ENCODE assay signal across 18 mouse cellular contexts in genomic region chr13:34973770-34974169, GRCm38 (mm10). TPM values are rescaled to one million over a fixed set of nuclear protein-coding genes. Genes with fewer than 3 reads are reported as not detected.
A peak's percentile ranks its signal among the peaks of the same experiment; 100 is the strongest.
DNase-seq lines count a peak whose midpoint lies in the region; ATAC-seq and TF ChIP-seq lines count a peak whose summit lies in the region.
"Had no signal": no experiment of that assay in that cellular context is flagged by ENCODE, and none has a peak within 500 bp of the region (broad histone marks: within the 10 kb centered on the region; RNA-seq: fewer than 3 reads in every experiment).

No protein-coding gene starts in this region.

- no peak for TF ChIP-seq EP300 in stomach, postnatal 0 days (optimal IDR thresholded peaks at IDR 0.05)

- no peak overlapping the region for H3K9ac ChIP-seq in intestine, postnatal 0 days (ENCODE audit: low read depth, low read length)
- H3K9ac ChIP-seq in intestine, embryonic 15.5 days, result no peak overlapping the region
- H3K9ac ChIP-seq in stomach, postnatal 0 days (ENCODE audit: low read length), result no peak overlapping the region
- no peak overlapping the region for H3K9ac ChIP-seq in forebrain, embryonic 15.5 days (replicated peaks)
- H3K9ac ChIP-seq: heart, embryonic 15.5 days; midbrain, embryonic 15.5 days; neural tube, embryonic 13.5 days had no signal

- H3K9me3 ChIP-seq in intestine, postnatal 0 days (ENCODE audit: control insufficient read depth), result no peaks in the 10 kb centered on the region
- H3K9me3 ChIP-seq in intestine, embryonic 15.5 days, result no peaks in the 10 kb centered on the region
- no peaks in the 10 kb centered on the region for H3K9me3 ChIP-seq in stomach, postnatal 0 days (ENCODE audit: control insufficient read depth, low read length)
- H3K9me3 ChIP-seq in forebrain, embryonic 15.5 days, result no peaks in the 10 kb centered on the region
- H3K9me3 ChIP-seq: G1E; heart, embryonic 15.5 days; midbrain, embryonic 15.5 days; neural tube, embryonic 13.5 days had no signal

- no peaks in the 10 kb centered on the region for H3K27me3 ChIP-seq in intestine, postnatal 0 days (replicated peaks; ENCODE audit: control insufficient read depth, insufficient read depth, low read length)
- no peaks in the 10 kb centered on the region for H3K27me3 ChIP-seq in intestine, embryonic 15.5 days (replicated peaks)
- no peaks in the 10 kb centered on the region for H3K27me3 ChIP-seq in thymus, adult 2 months (ENCODE audit: control insufficient read depth, insufficient read depth, low read length)
- no peaks in the 10 kb centered on the region for H3K27me3 ChIP-seq in stomach, postnatal 0 days (ENCODE audit: control insufficient read depth, insufficient read depth, low read length)
- H3K27me3 ChIP-seq in forebrain, embryonic 15.5 days, result no peaks in the 10 kb centered on the region
- H3K27me3 ChIP-seq: heart, embryonic 15.5 days; midbrain, embryonic 15.5 days; neural tube, embryonic 13.5 days had no signal

- DNase-seq in thymus, postnatal 4 days, result peak; percentile 25
- DNase-seq in thymus, adult 2 months, result no peak
- peak; percentile 29 for DNase-seq in c-Kit-positive CD71-positive TER-119-negative erythroid progenitor cells, embryonic 14.5 days (ENCODE audit: low read depth)
- DNase-seq in stomach, postnatal 0 days (ENCODE audit: low spot score), result no peak
- DNase-seq in cerebellum, postnatal 36 days, result no peak
- DNase-seq: adrenal gland, adult 8-10 months; gastrocnemius, postnatal 14 days; right cerebral cortex, adult 18-20 months had no signal

- peaks cover 21% of the 10 kb centered on the region for H3K36me3 ChIP-seq in intestine, postnatal 0 days (ENCODE audit: control insufficient read depth, insufficient read depth)
- H3K36me3 ChIP-seq in intestine, embryonic 15.5 days, result peaks cover 15% of the 10 kb centered on the region
- peaks cover 20% of the 10 kb centered on the region for H3K36me3 ChIP-seq in thymus, adult 2 months (ENCODE audit: control insufficient read depth, insufficient read depth, low read length)
- peaks cover 12% of the 10 kb centered on the region for H3K36me3 ChIP-seq in stomach, postnatal 0 days (ENCODE audit: control insufficient read depth, insufficient read depth, low read length)
- peaks cover 23% of the 10 kb centered on the region for H3K36me3 ChIP-seq in forebrain, embryonic 15.5 days

- no peaks in the 10 kb centered on the region for H3K4me1 ChIP-seq in intestine, postnatal 0 days (replicated peaks; ENCODE audit: control insufficient read depth, insufficient read depth, low read length)
- H3K4me1 ChIP-seq in intestine, embryonic 15.5 days (replicated peaks), result no peaks in the 10 kb centered on the region
- no peaks in the 10 kb centered on the region for H3K4me1 ChIP-seq in thymus, adult 2 months (replicated peaks; ENCODE audit: control insufficient read depth, insufficient read depth, low read length)
- no peaks in the 10 kb centered on the region for H3K4me1 ChIP-seq in stomach, postnatal 0 days (replicated peaks; ENCODE audit: control insufficient read depth, insufficient read depth)
- H3K4me1 ChIP-seq in forebrain, embryonic 15.5 days, result no peaks in the 10 kb centered on the region
- H3K4me1 ChIP-seq: heart, embryonic 15.5 days; midbrain, embryonic 15.5 days; neural tube, embryonic 13.5 days had no signal

- H3K4me2 ChIP-seq in intestine, postnatal 0 days (replicated peaks; ENCODE audit: low read depth), result no peak overlapping the region
- no peak overlapping the region for H3K4me2 ChIP-seq in intestine, embryonic 15.5 days (replicated peaks)
- no peak overlapping the region for H3K4me2 ChIP-seq in stomach, postnatal 0 days (replicated peaks; ENCODE audit: low read depth)
- no peak overlapping the region for H3K4me2 ChIP-seq in forebrain, embryonic 15.5 days (replicated peaks)
- H3K4me2 ChIP-seq: heart, embryonic 15.5 days; midbrain, embryonic 15.5 days; neural tube, embryonic 13.5 days had no signal

- ATAC-seq in intestine, postnatal 0 days, result no peak
- ATAC-seq in intestine, embryonic 15.5 days, result no peak
- ATAC-seq in stomach, postnatal 0 days (ENCODE audit: low FRiP score, low TSS enrichment), result no peak
- no peak for ATAC-seq in forebrain, embryonic 15.5 days (replicated peaks)
- ATAC-seq: midbrain, embryonic 15.5 days had no signal

- 29% methylated on average over 1 of the region's 1 CpGs for WGBS in intestine, postnatal 0 days
- 52% methylated on average over 1 of the region's 1 CpGs for WGBS in intestine, embryonic 15.5 days
- 38% methylated on average over 1 of the region's 1 CpGs for WGBS in thymus, adult 2 months
- 29% methylated on average over 1 of the region's 1 CpGs for WGBS in stomach, postnatal 0 days
- WGBS in forebrain, embryonic 15.5 days, result 68% methylated on average over 1 of the region's 1 CpGs

- H3K4me3 ChIP-seq in intestine, postnatal 0 days (ENCODE audit: low read depth, low read length), result no peak overlapping the region
- H3K4me3 ChIP-seq in intestine, embryonic 15.5 days (replicated peaks), result no peak overlapping the region
- H3K4me3 ChIP-seq in thymus, adult 2 months (ENCODE audit: control insufficient read depth, insufficient read depth, low read length), result no peak overlapping the region
- H3K4me3 ChIP-seq in stomach, postnatal 0 days (ENCODE audit: low read depth, low read length), result no peak overlapping the region
- no peak overlapping the region for H3K4me3 ChIP-seq in forebrain, embryonic 15.5 days
- H3K4me3 ChIP-seq: heart, embryonic 15.5 days; midbrain, embryonic 15.5 days; neural tube, embryonic 13.5 days had no signal

- TF ChIP-seq POLR2A in thymus, adult 2 months (IDR thresholded peaks at IDR 0.05; ENCODE audit: control insufficient read depth, extremely low read depth, insufficient read depth, low read length, poor library complexity), result no peak

- TF ChIP-seq CTCF in intestine, postnatal 0 days (IDR thresholded peaks at IDR 0.05; ENCODE audit: low read depth), result peak; percentile 50
- TF ChIP-seq CTCF in thymus, adult 2 months (IDR thresholded peaks at IDR 0.05; ENCODE audit: borderline replicate concordance, control insufficient read depth, extremely low read depth, insufficient read depth, low read length, poor library complexity), result no peak
- peak; percentile 48 for TF ChIP-seq CTCF in stomach, postnatal 0 days (IDR thresholded peaks at IDR 0.05; ENCODE audit: low read depth)

- no peak overlapping the region for H3K27ac ChIP-seq in intestine, postnatal 0 days (ENCODE audit: low read depth, low read length)
- no peak overlapping the region for H3K27ac ChIP-seq in intestine, embryonic 15.5 days
- H3K27ac ChIP-seq in thymus, adult 2 months (ENCODE audit: control insufficient read depth, insufficient read depth, low read length), result no peak overlapping the region
- no peak overlapping the region for H3K27ac ChIP-seq in stomach, postnatal 0 days (replicated peaks)
- no peak overlapping the region for H3K27ac ChIP-seq in forebrain, embryonic 15.5 days (replicated peaks)
- H3K27ac ChIP-seq: heart, embryonic 15.5 days; midbrain, embryonic 15.5 days; neural tube, embryonic 13.5 days had no signal

RNA-seq across cellular contexts. Expression of gene Eci3, which starts 10.2 kb away (rescaled TPM):
- polyA plus RNA-seq in intestine, postnatal 0 days (2015; fragmentation: Nextera tagmentation; extraction: Ambion mirVana), result 1.8 and 1.9 TPM in 2 replicates
- polyA plus RNA-seq in intestine, embryonic 15.5 days (2015; fragmentation: Nextera tagmentation; extraction: Ambion mirVana), result 2.8 and 2.9 TPM in 2 replicates
- 0.23 and 0.40 TPM in 2 replicates for polyA plus RNA-seq in thymus, adult 2 months (2012; rRNA removed)
- polyA plus RNA-seq in stomach, postnatal 0 days (2015; fragmentation: Nextera tagmentation; extraction: Ambion mirVana), result 1.3 and 1.5 TPM in 2 replicates
- polyA plus RNA-seq in forebrain, embryonic 15.5 days (2015; fragmentation: Nextera tagmentation; extraction: Ambion mirVana), result 0.15 and 0.41 TPM in 2 replicates
- polyA plus RNA-seq: G1E had no signal

RNA-seq across cellular contexts. Expression of gene 4933417A18Rik, which starts 49.6 kb away (rescaled TPM):
- not detected in 2 replicates for polyA plus RNA-seq in intestine, postnatal 0 days (2015; fragmentation: Nextera tagmentation; extraction: Ambion mirVana)
- not detected in 2 replicates for polyA plus RNA-seq in intestine, embryonic 15.5 days (2015; fragmentation: Nextera tagmentation; extraction: Ambion mirVana)
- not detected in 2 replicates for polyA plus RNA-seq in thymus, adult 2 months (2012; rRNA removed)
- polyA plus RNA-seq in stomach, postnatal 0 days (2015; fragmentation: Nextera tagmentation; extraction: Ambion mirVana), result not detected in 2 replicates
- polyA plus RNA-seq in forebrain, embryonic 15.5 days (2015; fragmentation: Nextera tagmentation; extraction: Ambion mirVana), result not detected in 2 replicates
- polyA plus RNA-seq: G1E; heart, embryonic 15.5 days; limb, embryonic 11.5 days; lung, embryonic 16.5 days; midbrain, embryonic 15.5 days; neural tube, embryonic 13.5 days; stomach, embryonic 14.5 days had no signal

RNA-seq across cellular contexts. Expression of gene Fam217a, which starts 49.7 kb away (rescaled TPM):
- polyA plus RNA-seq in intestine, postnatal 0 days (2015; fragmentation: Nextera tagmentation; extraction: Ambion mirVana), result 0.54 and 0.59 TPM in 2 replicates
- 0.62 and 0.89 TPM in 2 replicates for polyA plus RNA-seq in intestine, embryonic 15.5 days (2015; fragmentation: Nextera tagmentation; extraction: Ambion mirVana)
- 0.06 TPM in 1 of 2 replicates, not detected in the other for polyA plus RNA-seq in thymus, adult 2 months (2012; rRNA removed)
- polyA plus RNA-seq in stomach, postnatal 0 days (2015; fragmentation: Nextera tagmentation; extraction: Ambion mirVana), result 0.78 and 0.96 TPM in 2 replicates
- polyA plus RNA-seq in forebrain, embryonic 15.5 days (2015; fragmentation: Nextera tagmentation; extraction: Ambion mirVana), result 0.71 and 0.97 TPM in 2 replicates
- polyA plus RNA-seq: G1E had no signal

RNA-seq across cellular contexts. Expression of gene Eci2, which starts 53.1 kb away (rescaled TPM):
- polyA plus RNA-seq in intestine, postnatal 0 days (2015; fragmentation: Nextera tagmentation; extraction: Ambion mirVana), result 205 and 228 TPM in 2 replicates
- polyA plus RNA-seq in intestine, embryonic 15.5 days (2015; fragmentation: Nextera tagmentation; extraction: Ambion mirVana), result 140 and 147 TPM in 2 replicates
- polyA plus RNA-seq in thymus, adult 2 months (2012; rRNA removed), result 72.6 and 82.4 TPM in 2 replicates
- polyA plus RNA-seq in stomach, postnatal 0 days (2015; fragmentation: Nextera tagmentation; extraction: Ambion mirVana), result 161 and 163 TPM in 2 replicates
- polyA plus RNA-seq in forebrain, embryonic 15.5 days (2015; fragmentation: Nextera tagmentation; extraction: Ambion mirVana), result 116 and 121 TPM in 2 replicates

Comparison
In these comparisons a context has a peak if more than half of its experiments do, and no peak if none do; other contexts are left out.
1. DNase-seq: peak in thymus, postnatal 4 days (single experiment) and c-Kit-positive CD71-positive TER-119-negative erythroid progenitor cells, embryonic 14.5 days (single experiment); none in thymus, adult 2 months (single experiment), stomach, postnatal 0 days (single experiment) and cerebellum, postnatal 36 days (0 of 2).